Mouse (Mus musculus): ENCODE results near the gene Calcoco1. TPM values are rescaled to one million over a fixed set of nuclear protein-coding genes. Genes with fewer than 3 reads are reported as not detected.
"Not testable (repeated sequence)": the region's sequence is repeated elsewhere in the genome, so short reads cannot be mapped to it uniquely, and the experiment has no call there.

Calcoco1 gene
- polyA plus RNA-seq, 1 experiment from 2014 or later = 55.9 TPM

DNA sequence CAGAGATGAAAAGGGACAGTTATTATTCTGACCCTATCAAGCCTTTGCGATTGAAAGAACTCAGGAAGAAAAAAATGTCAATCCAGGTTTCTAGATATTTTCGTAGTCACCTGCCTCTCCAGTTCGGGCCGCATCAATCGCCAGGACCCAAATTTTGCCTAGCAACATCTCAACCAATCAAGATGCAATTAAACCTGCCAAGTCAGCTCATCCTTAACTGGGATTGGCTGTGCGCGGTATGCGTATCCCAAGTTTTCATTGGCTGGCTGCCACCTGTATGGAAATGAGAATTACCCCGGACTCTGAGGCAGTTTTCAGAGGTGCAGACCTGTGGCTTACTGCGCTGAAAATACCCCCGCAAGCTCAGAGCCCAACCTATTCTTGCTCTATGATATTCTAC, 28.4 kb downstream of the Calcoco1 start:
- peak; percentile 10 for DNase-seq (ENCODE audit: low spot score)

DNA sequence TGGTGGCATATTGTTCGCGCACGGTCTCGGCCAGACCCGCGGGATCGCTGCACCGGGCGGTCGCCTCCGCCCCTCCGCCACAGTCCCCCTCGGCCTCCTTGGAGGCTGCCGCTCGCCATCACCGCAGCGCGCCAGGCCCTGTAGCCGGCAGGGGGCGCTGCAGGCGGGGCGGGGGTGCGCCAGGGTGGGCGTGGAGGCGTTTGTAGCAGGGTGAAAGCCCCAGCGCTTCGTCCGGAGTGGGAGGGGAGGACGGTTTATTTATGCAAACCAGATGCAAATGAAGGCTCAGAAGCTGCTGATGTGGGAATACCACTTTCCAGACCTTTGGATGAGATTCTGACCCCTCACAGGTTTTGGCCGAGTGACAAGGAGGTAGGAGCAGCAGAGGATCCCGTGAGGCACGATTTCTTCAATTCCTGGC, 29.0 kb downstream of the Calcoco1 start:
- DNase-seq (ENCODE audit: low spot score) = peak; percentile 46

DNA sequence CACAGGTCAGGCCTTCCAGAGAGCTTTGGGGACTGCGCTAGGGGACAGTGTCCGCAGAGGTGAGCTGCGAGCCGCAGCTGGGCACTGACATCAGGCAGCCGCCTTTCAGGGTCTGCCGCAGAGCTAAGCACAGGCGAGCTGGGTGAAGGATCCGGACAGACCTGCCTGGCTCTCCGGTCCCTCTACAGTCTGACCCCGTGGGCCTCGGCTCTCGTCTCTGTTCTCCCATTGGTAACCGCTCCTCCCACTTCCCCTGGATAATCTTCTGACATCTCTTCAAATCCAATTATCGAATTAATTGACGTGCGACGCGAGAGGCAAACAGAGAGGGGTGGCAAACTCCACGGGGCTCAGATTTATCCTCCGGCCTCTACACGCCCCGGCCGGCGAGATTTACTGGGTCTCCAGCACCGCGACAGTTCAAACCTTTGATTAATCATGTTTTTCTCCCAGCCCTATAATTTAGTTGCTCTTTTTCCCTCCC, 29.6 kb downstream of the Calcoco1 start:
- DNase-seq (ENCODE audit: low spot score) = no peak

DNA sequence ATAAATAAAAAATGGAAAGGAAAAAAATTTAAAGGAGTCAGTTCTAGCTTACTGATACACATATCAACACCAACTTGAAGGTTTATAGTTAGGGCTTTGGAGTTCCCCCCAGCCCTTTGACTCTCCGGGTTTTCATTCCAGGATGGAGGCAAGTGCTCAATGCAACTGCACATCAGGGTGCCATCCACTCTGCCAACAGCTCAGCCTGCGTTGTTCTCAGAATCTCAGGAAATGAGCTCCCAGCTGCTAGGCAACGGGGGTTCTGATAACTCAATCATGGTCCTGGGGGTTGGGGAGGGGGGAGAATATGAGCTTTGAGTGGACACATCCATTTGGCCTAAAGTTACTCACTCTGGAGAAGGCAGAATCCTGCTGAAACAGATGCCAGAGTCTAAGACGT, 36.2 kb downstream of the Calcoco1 start:
- no peak for DNase-seq (ENCODE audit: low spot score)

DNA sequence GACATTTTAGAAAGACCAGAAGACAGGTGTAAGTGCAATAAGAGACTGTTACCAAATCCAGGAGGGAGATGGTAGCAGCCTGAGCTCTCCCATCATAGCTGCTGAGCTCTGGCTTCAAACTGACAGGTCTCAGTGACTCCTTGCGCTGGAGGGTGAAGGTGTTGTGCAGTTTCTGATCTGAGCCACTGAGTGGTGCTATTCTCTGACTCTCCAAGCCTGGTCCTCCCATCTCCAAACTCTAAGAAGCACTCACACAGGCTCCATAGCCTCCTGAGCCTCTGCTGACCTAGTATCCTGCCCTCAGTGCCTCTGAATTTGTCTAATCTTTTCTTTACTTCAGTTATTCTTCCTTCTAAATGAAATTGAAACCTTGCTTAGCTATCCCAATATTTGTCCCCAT, 38.3 kb downstream of the Calcoco1 start:
- DNase-seq (ENCODE audit: low spot score) = peak; percentile 19

DNA sequence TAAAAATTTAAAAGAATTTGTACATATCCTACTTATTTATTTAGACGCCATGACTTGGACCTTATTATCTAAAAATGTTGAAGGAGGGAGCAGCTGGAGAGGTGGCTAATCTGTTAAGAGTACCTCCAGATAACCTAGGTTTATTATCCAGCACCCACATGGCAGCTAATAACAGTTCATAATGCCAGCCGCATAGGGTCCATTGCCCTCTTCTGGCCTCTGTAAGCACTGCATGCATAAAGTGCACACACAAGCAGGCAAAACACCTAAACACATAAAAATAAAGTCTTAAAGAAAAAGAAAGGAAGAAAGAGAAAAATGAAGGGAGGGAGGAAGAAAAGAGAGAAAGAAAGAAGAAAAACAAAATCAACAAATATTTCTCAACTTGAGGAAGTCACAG, 45.6 kb downstream of the Calcoco1 start:
- DNase-seq (ENCODE audit: low spot score) = no peak

DNA sequence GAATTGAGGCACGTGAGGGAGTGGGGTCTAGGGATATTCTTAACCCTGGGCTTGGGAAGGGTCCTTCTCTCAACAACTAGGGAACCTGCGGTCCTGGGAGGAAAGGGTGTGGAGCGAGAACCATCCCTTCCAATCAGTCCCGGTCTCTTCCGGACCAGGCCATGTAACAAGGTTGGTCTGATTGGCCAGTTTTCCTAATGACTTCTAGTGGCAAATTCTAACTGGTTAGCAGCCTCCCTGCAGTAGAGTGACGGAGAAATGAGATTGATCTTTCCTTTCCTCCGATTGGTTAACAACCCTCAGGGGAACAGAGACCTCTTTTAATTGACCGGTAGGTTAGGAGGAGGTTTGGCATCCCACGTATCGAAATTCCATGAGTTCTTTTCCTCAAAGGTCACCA, 48.4 kb downstream of the Calcoco1 start:
- DNase-seq (ENCODE audit: low spot score) = no peak

DNA sequence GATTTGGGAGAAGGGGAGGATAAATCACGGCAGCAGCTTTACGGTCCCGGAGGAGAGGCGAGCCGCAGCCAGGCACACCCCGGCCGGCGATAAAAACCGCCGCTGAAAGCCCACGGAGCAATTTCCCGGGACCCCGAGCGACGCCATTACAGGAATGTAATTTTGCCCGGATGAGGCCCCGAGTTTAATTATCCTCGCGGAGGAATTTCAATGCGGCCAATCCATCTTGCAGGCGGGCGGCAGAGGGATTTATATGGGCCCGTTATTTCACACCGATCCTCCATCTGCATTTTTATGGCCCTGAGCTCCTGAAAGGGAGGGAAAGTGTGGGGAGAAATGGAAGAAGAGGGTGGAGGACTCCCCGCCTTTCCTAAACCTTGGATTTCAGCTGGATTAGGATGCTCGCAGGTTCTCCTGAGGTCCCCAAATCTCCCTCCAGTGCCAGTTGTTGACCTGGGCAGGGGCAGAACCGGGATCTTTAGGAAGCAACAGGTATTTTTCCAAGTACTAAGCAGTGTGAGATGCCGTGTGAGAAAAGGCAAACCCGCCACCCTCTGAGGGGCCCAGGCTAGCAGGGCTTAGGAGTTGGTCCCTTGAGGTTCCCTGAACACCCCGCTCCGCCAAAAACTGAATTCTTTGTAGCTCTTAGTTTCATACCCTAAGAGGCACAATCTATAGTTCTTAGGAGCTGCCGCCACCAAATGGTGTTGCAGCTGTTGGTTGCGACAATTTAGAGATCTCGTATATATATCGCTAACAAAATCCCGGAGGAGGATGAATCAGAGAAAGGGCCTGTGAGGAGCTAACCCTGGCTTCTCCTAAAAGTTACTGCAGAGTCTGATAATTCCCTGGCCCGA, 49.5 kb downstream of the Calcoco1 start, which contains the start of gene Atp5g2:
Gene Atp5g2 (minus strand): TSS at position 138 of the 857 bp plus-strand sequence.
- no peak for DNase-seq (ENCODE audit: low spot score)

DNA sequence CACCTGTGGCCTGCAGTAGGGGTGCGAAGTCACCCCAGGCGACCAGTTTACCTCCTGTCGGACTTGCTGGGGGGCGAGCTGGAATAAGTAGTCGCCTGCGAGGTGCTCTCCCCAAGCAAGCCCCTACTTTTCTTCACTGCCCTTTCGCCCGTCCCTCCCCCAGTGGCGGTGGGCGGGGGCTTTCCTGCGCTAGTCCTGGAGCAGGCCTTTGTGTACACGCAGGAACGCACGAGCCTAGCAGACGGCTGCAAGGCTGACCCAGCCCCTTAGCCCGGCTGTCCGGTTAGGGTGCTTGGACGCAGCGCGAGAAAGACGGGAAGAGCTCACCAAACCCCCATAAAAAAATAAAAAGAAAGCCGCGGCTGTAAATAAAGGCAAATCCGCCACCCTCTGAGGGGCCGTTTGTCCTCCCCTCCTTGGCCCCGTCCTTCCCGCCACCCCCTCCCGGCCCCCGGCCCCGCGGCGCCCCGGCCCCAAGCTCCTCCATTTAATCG, 50.2 kb downstream of the Calcoco1 start:
- DNase-seq (ENCODE audit: low spot score) = peak; percentile 42

DNA sequence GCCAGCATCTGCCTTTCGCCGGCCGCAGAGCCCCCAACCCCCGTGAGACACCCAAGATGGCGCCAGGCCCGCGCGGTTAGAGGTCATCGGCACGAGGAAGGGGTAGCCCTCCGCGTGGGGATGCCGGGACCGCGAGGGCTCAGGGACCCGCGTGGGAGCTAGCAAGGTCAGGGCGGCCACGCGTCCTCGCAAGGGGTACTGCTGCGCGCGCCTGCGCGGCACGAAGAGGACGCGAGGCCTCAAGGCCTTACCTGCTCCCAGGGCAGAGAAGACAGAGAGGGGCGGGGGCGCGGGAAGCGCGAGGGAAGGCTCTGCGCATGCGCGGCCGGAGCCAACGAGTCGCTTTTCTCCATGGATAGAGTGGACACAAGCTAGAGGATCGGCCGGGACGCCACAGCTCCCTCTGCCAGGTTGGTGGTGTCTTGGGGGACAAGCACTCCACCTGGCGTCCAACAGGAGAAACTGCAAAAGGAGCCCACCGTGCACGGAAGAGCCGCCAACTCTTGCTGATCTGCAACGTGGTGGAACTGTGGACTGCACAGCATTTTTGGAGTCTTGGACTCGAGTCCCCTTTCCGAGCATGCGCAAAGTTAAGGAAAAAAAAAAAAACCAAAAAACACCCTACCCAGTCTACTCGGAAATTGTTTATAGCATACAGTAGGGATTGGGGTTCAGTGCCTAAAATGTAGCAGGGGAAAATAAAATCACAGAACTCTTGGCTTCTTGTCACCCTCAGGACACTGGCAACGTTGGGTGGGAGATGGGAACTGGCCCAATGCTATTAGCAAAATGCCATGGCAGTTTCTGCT, 51.0 kb downstream of the Calcoco1 start:
- peak; percentile 98 for DNase-seq (ENCODE audit: low spot score)

DNA sequence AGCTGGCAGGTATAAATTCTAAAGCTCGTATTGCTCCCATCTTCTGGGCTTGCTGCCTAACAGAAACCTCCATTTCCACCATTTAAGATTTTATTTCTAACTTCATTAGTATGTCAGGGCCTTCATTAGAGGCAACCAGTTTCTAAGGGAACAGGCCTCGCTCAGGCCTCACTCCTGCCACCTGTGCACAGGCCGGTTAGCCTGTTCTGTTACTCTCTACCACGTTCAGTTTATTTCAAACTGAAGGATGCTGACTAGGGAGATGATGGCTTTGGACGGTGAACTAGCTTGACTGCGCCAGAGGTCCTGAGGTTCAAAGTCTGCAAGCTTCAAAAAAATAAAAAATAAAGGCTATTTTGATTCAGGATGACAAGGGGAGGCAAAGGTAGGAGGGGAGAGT, 51.7 kb downstream of the Calcoco1 start:
- no peak for DNase-seq (ENCODE audit: low spot score)

DNA sequence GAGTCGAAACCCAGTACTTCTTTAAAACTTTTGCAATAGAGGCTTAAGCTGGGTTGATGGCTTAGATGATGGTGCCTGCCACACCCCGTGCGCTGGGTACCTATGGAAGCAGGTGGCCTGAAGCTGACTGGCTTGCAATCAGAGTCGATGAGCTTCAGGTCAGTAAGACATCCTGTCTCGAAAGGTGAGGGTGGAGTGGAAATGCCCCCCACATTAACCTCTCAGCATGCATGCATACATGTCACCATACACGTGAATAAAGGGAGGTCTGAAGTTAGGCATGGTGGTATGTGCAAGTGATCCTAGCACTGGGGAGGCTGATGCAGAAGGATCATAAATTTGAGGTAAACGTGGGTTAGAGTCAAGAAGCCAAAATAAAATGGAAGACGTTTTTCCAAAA, 52.4 kb downstream of the Calcoco1 start:
- no peak for DNase-seq (ENCODE audit: low spot score)

DNA sequence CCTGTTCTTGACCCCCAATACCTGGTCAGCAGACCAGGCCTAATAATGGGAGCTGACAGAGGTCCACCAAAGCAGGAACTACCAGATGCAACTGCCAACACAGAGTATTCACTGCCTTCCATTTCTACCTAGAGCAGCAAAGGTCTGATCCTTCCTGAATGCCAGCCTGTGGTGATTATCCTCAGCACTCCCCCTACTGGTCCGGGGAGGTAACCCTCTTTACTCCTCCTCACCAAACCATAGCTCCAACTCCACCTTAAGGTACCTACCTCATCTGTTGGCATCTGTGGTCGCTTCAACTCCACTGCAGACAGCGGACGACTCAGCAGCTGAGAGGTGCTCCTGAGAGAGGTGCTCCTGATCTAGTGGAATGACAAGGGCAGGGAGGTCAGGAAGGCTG, 56.5 kb downstream of the Calcoco1 start:
- DNase-seq (ENCODE audit: low spot score) = peak; percentile 71

DNA sequence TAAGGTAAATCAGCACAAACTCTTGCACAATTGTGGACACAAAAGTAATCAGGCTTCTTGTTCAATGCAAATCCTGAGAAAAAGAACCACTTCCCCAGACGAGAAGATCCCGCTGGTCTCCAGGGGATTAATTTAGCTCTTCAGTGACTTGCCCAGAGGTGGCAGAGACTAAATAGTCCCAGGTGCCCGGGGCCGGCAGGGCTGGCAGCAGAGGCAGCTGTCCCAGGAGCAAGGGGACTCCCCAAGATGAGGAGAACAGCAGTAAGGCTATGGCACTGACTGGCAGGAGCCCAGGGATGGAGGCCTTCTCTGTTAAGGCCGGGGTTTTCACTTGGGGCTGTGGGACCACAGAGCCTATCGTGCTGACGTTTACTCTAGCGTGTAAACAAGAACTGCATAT, 58.2 kb downstream of the Calcoco1 start:
- DNase-seq (ENCODE audit: low spot score) = no peak

DNA sequence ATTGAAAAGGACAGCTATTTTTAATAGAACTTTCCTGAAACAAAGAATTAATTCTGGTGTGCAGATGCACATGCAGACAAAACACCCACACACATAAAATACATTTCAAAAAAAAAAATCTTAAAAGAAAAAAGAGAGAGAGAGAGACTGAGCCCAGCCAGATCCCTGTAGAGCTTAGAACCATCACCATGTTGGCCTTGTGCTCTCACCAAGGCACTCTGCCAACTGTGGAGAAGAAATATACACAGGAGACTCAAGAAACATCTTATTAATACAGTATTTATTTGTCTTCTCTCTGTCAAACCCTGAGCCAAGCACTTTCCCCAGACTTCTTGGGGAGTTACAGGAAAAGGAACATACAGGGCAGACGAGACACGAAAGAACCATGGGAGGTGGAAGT, 59.4 kb downstream of the Calcoco1 start:
- DNase-seq (ENCODE audit: low spot score) = not testable (repeated sequence)

DNA sequence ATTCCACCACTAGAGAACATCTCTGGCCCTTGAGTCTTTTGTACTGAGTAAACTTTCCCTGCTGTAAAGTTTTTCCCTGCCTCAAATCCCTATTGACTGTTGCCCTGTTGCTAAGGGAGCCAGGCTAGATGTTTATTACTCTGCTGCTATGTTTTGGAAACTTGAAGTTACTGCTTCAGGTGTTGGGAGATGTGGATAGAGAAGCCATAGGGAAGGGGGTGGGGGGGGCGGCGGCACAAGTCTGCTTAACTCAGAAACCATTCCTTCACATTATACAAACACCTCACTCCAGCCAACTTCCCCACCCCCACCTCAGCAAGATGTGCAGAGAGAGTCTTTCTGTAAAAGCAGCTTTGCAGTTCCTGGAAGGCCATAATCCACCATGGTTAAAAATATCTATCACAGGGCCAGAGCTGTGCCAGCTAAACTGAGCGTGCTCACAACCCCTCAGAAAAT, 64.0 kb downstream of the Calcoco1 start:
- DNase-seq (ENCODE audit: low spot score) = no peak

MicroRNAs within 50 kb of the gene (microRNA counts, 519-probe panel; counts per million panel counts)
- 473 counts per million, percentile 71 among the panel's probes with 10 or more counts for microRNA mmu-miR-688

Small RNA genes lying within 50 kb of the gene (microRNA-seq; reads per million reads assigned to microRNA genes)
- gene Mir688 (ENCODE audit: borderline number of aligned reads) = not detected

Other genes with a start within 250 kb of the Calcoco1 start
- gene Gm10337, start 218.5 kb downstream of the Calcoco1 start, polyA plus RNA-seq (2015; fragmentation: Nextera tagmentation; extraction: Ambion mirVana) = 2.0 TPM in 1 of 2 replicates, not detected in the other
- gene Map3k12, start 205.1 kb downstream of the Calcoco1 start, polyA plus RNA-seq (2015; fragmentation: Nextera tagmentation; extraction: Ambion mirVana) = 4.1 and 4.2 TPM in 2 replicates
- gene Tarbp2, start 204.0 kb downstream of the Calcoco1 start, polyA plus RNA-seq (2015; fragmentation: Nextera tagmentation; extraction: Ambion mirVana) = 65.5 and 66.3 TPM in 2 replicates
- gene Npff, start 197.2 kb downstream of the Calcoco1 start, polyA plus RNA-seq (2015; fragmentation: Nextera tagmentation; extraction: Ambion mirVana) = 2.1 and 3.9 TPM in 2 replicates
- gene Gm28047, start 97.1 kb downstream of the Calcoco1 start, polyA plus RNA-seq (2015; fragmentation: Nextera tagmentation; extraction: Ambion mirVana) = not detected in 2 replicates
- 18.1 and 21.8 TPM in 2 replicates for gene Atf7, start 96.7 kb downstream of the Calcoco1 start, polyA plus RNA-seq (2015; fragmentation: Nextera tagmentation; extraction: Ambion mirVana)
- 76.9 and 85.0 TPM in 2 replicates for gene Atp5g2, start 49.8 kb downstream of the Calcoco1 start, polyA plus RNA-seq (2015; fragmentation: Nextera tagmentation; extraction: Ambion mirVana)
- 0.07 TPM in 1 of 2 replicates, not detected in the other for gene Hoxc13, start 198.9 kb upstream of the Calcoco1 start, polyA plus RNA-seq (2015; fragmentation: Nextera tagmentation; extraction: Ambion mirVana)
- not detected in 2 replicates for gene Hoxc12, start 214.6 kb upstream of the Calcoco1 start, polyA plus RNA-seq (2015; fragmentation: Nextera tagmentation; extraction: Ambion mirVana)
- gene Hoxc11, start 232.2 kb upstream of the Calcoco1 start, polyA plus RNA-seq (2015; fragmentation: Nextera tagmentation; extraction: Ambion mirVana) = 0.09 TPM in 1 of 2 replicates, not detected in the other
- not detected in 2 replicates for gene Hoxc10, start 244.6 kb upstream of the Calcoco1 start, polyA plus RNA-seq (2015; fragmentation: Nextera tagmentation; extraction: Ambion mirVana)
- 0.16 TPM in 1 of 2 replicates, not detected in the other for gene Hoxc5, start 245.3 kb upstream of the Calcoco1 start, polyA plus RNA-seq (2015; fragmentation: Nextera tagmentation; extraction: Ambion mirVana)